Mouse (Mus musculus): ENCODE data around the gene Adarb2. TPM values are rescaled to one million over a fixed set of nuclear protein-coding genes. Genes with fewer than 3 reads are reported as not detected.

The Adarb2 gene
- polyA plus RNA-seq, 1 experiment from 2014 or later, result 0.18 TPM

- no peaks in the 10 kb centered on the region for H3K4me1 ChIP-seq (replicated peaks; ENCODE audit: control insufficient read depth, insufficient read depth)
- no peak overlapping the region for H3K27ac ChIP-seq (replicated peaks)
- no peak overlapping the region for H3K9ac ChIP-seq (ENCODE audit: low read length)
- H3K4me3 ChIP-seq (ENCODE audit: low read depth, low read length), result no peak overlapping the region
- 65% methylated on average over 4 of the region's 4 CpGs for WGBS
- no peak overlapping the region for H3K4me2 ChIP-seq (replicated peaks; ENCODE audit: low read depth)
- no peaks in the 10 kb centered on the region for H3K36me3 ChIP-seq (ENCODE audit: control insufficient read depth, insufficient read depth, low read length)
- no peaks in the 10 kb centered on the region for H3K27me3 ChIP-seq (ENCODE audit: control insufficient read depth, insufficient read depth, low read length)
- DNase-seq (ENCODE audit: low spot score) (no peak), ATAC-seq (ENCODE audit: low FRiP score, low TSS enrichment) (no peak)
- H3K9me3 ChIP-seq (ENCODE audit: control insufficient read depth, low read length), result no peaks in the 10 kb centered on the region
- no peak for TF ChIP-seq CTCF (IDR thresholded peaks at IDR 0.05; ENCODE audit: low read depth)
- no peak for TF ChIP-seq EP300 (optimal IDR thresholded peaks at IDR 0.05)
These were observed 542.9 kb downstream of the Adarb2 start for GRCm38 (mm10) chr13:8745596-8745995.

DNA sequence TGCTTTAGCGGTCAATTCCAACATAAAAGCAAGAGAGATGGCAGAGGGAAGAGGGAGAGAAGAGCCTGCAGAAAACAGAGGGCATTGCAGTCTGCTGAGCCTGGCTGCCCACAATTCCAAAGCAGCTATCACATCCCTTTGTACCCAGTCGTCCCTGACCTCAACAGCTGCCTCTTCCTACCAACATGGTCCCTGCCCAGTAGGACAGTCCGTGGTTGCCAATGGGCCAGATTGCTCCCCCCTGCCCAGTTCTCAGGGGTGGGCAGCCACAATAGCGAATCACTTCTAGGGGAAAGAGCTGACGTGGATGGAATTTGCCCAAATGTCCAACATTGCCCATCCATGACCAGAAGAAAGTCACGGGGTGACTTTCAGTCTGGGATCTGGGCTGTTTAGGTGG is 546.8 kb downstream of the Adarb2 start:
- ATAC-seq (ENCODE audit: low FRiP score, low TSS enrichment) (no peak), DNase-seq (ENCODE audit: low spot score) (no peak)
- H3K4me3 ChIP-seq (ENCODE audit: low read depth, low read length), result no peak overlapping the region
- no peaks in the 10 kb centered on the region for H3K9me3 ChIP-seq (ENCODE audit: control insufficient read depth, low read length)
- H3K27me3 ChIP-seq (ENCODE audit: control insufficient read depth, insufficient read depth, low read length), result no peaks in the 10 kb centered on the region
- H3K36me3 ChIP-seq (ENCODE audit: control insufficient read depth, insufficient read depth, low read length), result no peaks in the 10 kb centered on the region
- H3K4me2 ChIP-seq (replicated peaks; ENCODE audit: low read depth), result no peak overlapping the region
- no peaks in the 10 kb centered on the region for H3K4me1 ChIP-seq (replicated peaks; ENCODE audit: control insufficient read depth, insufficient read depth)
- 81% methylated on average over 6 of the region's 6 CpGs for WGBS
- H3K9ac ChIP-seq (ENCODE audit: low read length), result no peak overlapping the region
- TF ChIP-seq CTCF (IDR thresholded peaks at IDR 0.05; ENCODE audit: low read depth), result no peak
- no peak for TF ChIP-seq EP300 (optimal IDR thresholded peaks at IDR 0.05)
- H3K27ac ChIP-seq (replicated peaks), result no peak overlapping the region

- no peaks in the 10 kb centered on the region for H3K27me3 ChIP-seq (ENCODE audit: control insufficient read depth, insufficient read depth, low read length)
- DNase-seq (ENCODE audit: low spot score) (no peak), ATAC-seq (ENCODE audit: low FRiP score, low TSS enrichment) (no peak)
- WGBS, result 45% methylated on average over 8 of the region's 8 CpGs
- no peaks in the 10 kb centered on the region for H3K9me3 ChIP-seq (ENCODE audit: control insufficient read depth, low read length)
- no peaks in the 10 kb centered on the region for H3K4me1 ChIP-seq (replicated peaks; ENCODE audit: control insufficient read depth, insufficient read depth)
- TF ChIP-seq CTCF (IDR thresholded peaks at IDR 0.05; ENCODE audit: low read depth), result no peak
- no peak for TF ChIP-seq EP300 (optimal IDR thresholded peaks at IDR 0.05)
- no peak overlapping the region for H3K27ac ChIP-seq (replicated peaks)
- no peak overlapping the region for H3K4me2 ChIP-seq (replicated peaks; ENCODE audit: low read depth)
- no peak overlapping the region for H3K4me3 ChIP-seq (ENCODE audit: low read depth, low read length)
- no peaks in the 10 kb centered on the region for H3K36me3 ChIP-seq (ENCODE audit: control insufficient read depth, insufficient read depth, low read length)
- H3K9ac ChIP-seq (ENCODE audit: low read length), result no peak overlapping the region
These were observed 558.3 kb downstream of the Adarb2 start for GRCm38 (mm10) chr13:8760940-8761339.

DNA sequence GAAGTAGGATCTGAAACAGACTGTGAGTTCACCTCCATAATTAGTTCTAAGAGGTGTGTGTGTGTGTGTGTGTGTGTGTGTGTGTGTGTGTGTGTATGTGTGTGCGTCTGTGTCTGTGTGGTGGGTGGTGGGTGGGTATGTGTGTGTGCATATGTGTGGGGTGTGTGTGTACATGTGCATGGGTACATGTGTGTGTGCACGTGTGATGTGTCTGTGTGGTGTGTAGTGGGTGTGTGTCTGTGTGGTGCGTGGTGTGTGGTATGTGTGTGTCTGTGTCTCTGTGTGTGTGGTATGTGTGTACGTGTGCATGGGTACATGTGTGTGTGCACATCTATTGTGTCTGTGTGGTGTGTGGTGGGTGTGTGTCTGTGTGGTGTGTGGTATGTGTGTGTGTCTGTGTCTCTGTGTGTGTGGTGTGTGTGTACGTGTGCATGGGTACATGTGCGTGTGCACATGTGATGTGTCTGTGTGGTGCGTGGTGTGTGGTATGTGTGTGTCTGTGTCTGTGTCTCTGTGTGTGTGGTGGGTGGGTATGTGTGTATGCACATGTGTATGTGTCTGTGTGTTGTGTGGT is 567.1 kb downstream of the Adarb2 start:
- no peak overlapping the region for H3K27ac ChIP-seq (replicated peaks)
- no peaks in the 10 kb centered on the region for H3K4me1 ChIP-seq (replicated peaks; ENCODE audit: control insufficient read depth, insufficient read depth)
- no peak overlapping the region for H3K4me3 ChIP-seq (ENCODE audit: low read depth, low read length)
- no peaks in the 10 kb centered on the region for H3K27me3 ChIP-seq (ENCODE audit: control insufficient read depth, insufficient read depth, low read length)
- ATAC-seq (ENCODE audit: low FRiP score, low TSS enrichment) (no peak), DNase-seq (ENCODE audit: low spot score) (no peak)
- WGBS, result 99% methylated on average over 7 of the region's 7 CpGs
- TF ChIP-seq EP300 (optimal IDR thresholded peaks at IDR 0.05) (no peak), CTCF (IDR thresholded peaks at IDR 0.05; ENCODE audit: low read depth) (no peak)
- no peaks in the 10 kb centered on the region for H3K9me3 ChIP-seq (ENCODE audit: control insufficient read depth, low read length)
- H3K9ac ChIP-seq (ENCODE audit: low read length), result no peak overlapping the region
- H3K4me2 ChIP-seq (replicated peaks; ENCODE audit: low read depth), result no peak overlapping the region
- H3K36me3 ChIP-seq (ENCODE audit: control insufficient read depth, insufficient read depth, low read length), result no peaks in the 10 kb centered on the region

- 32% methylated on average over 4 of the region's 4 CpGs for WGBS
- no peak for DNase-seq (ENCODE audit: low spot score)
- no peak for TF ChIP-seq CTCF (IDR thresholded peaks at IDR 0.05; ENCODE audit: low read depth)
- TF ChIP-seq EP300 (optimal IDR thresholded peaks at IDR 0.05), result no peak
These were observed 568.0 kb downstream of the Adarb2 start for GRCm38 (mm10) chr13:8770616-8771015.

GRCm38 (mm10) chr13:8780441-8780840 is 577.8 kb downstream of the Adarb2 start:
- Histone ChIP-seq H3K36me3 (ENCODE audit: control insufficient read depth, insufficient read depth, low read length) (no peaks in the 10 kb centered on the region), H3K27ac (replicated peaks) (no peak overlapping the region), H3K9ac (ENCODE audit: low read length) (no peak overlapping the region), H3K27me3 (ENCODE audit: control insufficient read depth, insufficient read depth, low read length) (no peaks in the 10 kb centered on the region), H3K4me1 (replicated peaks; ENCODE audit: control insufficient read depth, insufficient read depth) (no peaks in the 10 kb centered on the region), H3K4me3 (ENCODE audit: low read depth, low read length) (no peak overlapping the region), H3K9me3 (ENCODE audit: control insufficient read depth, low read length) (no peaks in the 10 kb centered on the region), H3K4me2 (replicated peaks; ENCODE audit: low read depth) (no peak overlapping the region)
- 52% methylated on average over 4 of the region's 4 CpGs for WGBS
- ATAC-seq (ENCODE audit: low FRiP score, low TSS enrichment) (peak; percentile 24; the same call in 1 of the 2 replicates), DNase-seq (ENCODE audit: low spot score) (peak; percentile 45)
- TF ChIP-seq CTCF (IDR thresholded peaks at IDR 0.05; ENCODE audit: low read depth), result peak; percentile 72
- TF ChIP-seq EP300 (optimal IDR thresholded peaks at IDR 0.05), result no peak

More at GRCm38 (mm10) chr13:8770616-8771015, 568.0 kb downstream of the Adarb2 start:
- Histone ChIP-seq H3K9me3 (ENCODE audit: control insufficient read depth, low read length) (no peaks in the 10 kb centered on the region), H3K27me3 (ENCODE audit: control insufficient read depth, insufficient read depth, low read length) (no peaks in the 10 kb centered on the region), H3K4me2 (replicated peaks; ENCODE audit: low read depth) (no peak overlapping the region), H3K9ac (ENCODE audit: low read length) (no peak overlapping the region), H3K27ac (replicated peaks) (no peak overlapping the region), H3K36me3 (ENCODE audit: control insufficient read depth, insufficient read depth, low read length) (no peaks in the 10 kb centered on the region), H3K4me1 (replicated peaks; ENCODE audit: control insufficient read depth, insufficient read depth) (no peaks in the 10 kb centered on the region), H3K4me3 (ENCODE audit: low read depth, low read length) (no peak overlapping the region)
- ATAC-seq (ENCODE audit: low FRiP score, low TSS enrichment), result no peak
